Mouse (Mus musculus) limb, embryonic 12.5 days (tissue): ENCODE measurements around the gene Ankrd7. TPM values are rescaled to one million over a fixed set of nuclear protein-coding genes. Genes with fewer than 3 reads are reported as not detected.

ENCODE experiments used
- ATAC-seq: fragments of 200-750 bp; cut with Nextera tagmentation; 2 replicates; pipeline ENCODE4 v1.8.0; 2017; ENCODE audit warnings: low read depth, moderate TSS enrichment; ENCODE audit not compliant: insufficient number of reproducible peaks, insufficient read depth, low FRiP score, low TSS enrichment
- H3K27ac ChIP-seq: fragments of 300-500 bp; sonication (generic); 2 replicates; pipeline ENCODE4 v1.5.1; 2016; ENCODE audit warnings: mild to moderate bottlenecking, moderate library complexity
- H3K27me3 ChIP-seq: fragments of 300-500 bp; sonication (generic); 2 replicates; pipeline ENCODE4 v1.6.1; 2016; ENCODE audit warnings: mild to moderate bottlenecking, moderate library complexity
- H3K36me3 ChIP-seq: fragments of 300-500 bp; sonication (generic); 2 replicates; pipeline ENCODE4 v1.6.1; 2016; ENCODE audit warnings: mild to moderate bottlenecking, moderate library complexity
- H3K4me1 ChIP-seq: fragments of 300-500 bp; sonication (generic); replicated peaks from 2 replicates; pipeline ENCODE4 v1.6.1; 2016
- H3K4me2 ChIP-seq: fragments of 300-500 bp; sonication (generic); 2 replicates; pipeline ENCODE4 v1.6.1; 2016; ENCODE audit warnings: mild to moderate bottlenecking, moderate library complexity
- H3K4me3 ChIP-seq: fragments of 300-500 bp; sonication (generic); replicated peaks from 2 replicates; pipeline ENCODE4 v1.5.1; 2016; ENCODE audit warnings: mild to moderate bottlenecking
- H3K9ac ChIP-seq: fragments of 300-500 bp; sonication (generic); replicated peaks from 2 replicates; pipeline ENCODE4 v1.6.1; 2016; ENCODE audit warnings: mild to moderate bottlenecking, moderate library complexity
- H3K9me3 ChIP-seq: fragments of 300-500 bp; sonication (generic); 2 replicates; pipeline ENCODE4 v1.6.1; 2016; ENCODE audit warnings: mild to moderate bottlenecking, moderate library complexity
- WGBS: fragments of 180-500 bp; shearing (Covaris S2); methylation state at CpG from one replicate; pipeline ENCODE4 v1.1.7; 2016; 5-methylcytosine and 5-hydroxymethylcytosine counted together
- polyA plus RNA-seq: library from polyadenylated mRNA; unstranded; fragments of >200 nt; fragmentation: Nextera tagmentation; extraction: Ambion mirVana; gene quantifications from 2 replicates; pipeline ENCODE4 v1.2.1, GENCODE M21; 2016

Gene Ankrd7
- polyA plus RNA-seq, 1 experiment from 2014 or later: 0.41 TPM

DNA sequence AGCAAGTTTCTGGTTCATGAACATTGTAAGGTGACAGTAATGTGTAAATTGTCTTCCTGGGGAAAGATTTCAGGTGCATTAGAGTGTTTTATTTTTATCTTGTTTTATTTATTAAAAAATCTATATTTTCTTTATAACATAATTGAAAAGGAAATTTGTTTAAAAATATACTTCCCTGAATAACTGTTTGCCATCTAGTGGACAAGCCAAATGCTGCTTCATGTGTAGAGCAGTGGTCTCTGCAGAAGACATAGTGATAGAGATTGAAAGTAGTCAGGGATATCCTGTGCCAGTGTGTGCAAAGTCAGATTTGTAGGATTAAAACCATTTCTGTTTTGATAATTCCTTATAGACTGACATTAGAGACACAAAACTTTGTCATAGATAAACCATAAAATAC is 28.0 kb downstream of the Ankrd7 start:
- H3K27ac ChIP-seq: no peak overlapping the region
- H3K36me3 ChIP-seq: no peaks in the 10 kb centered on the region
- H3K9ac ChIP-seq: no peak overlapping the region
- ATAC-seq: no peak
- H3K4me1 ChIP-seq: no peaks in the 10 kb centered on the region
- no peak overlapping the region for H3K4me2 ChIP-seq
- H3K27me3 ChIP-seq: no peaks in the 10 kb centered on the region
- H3K9me3 ChIP-seq: no peaks in the 10 kb centered on the region
- H3K4me3 ChIP-seq: no peak overlapping the region

DNA sequence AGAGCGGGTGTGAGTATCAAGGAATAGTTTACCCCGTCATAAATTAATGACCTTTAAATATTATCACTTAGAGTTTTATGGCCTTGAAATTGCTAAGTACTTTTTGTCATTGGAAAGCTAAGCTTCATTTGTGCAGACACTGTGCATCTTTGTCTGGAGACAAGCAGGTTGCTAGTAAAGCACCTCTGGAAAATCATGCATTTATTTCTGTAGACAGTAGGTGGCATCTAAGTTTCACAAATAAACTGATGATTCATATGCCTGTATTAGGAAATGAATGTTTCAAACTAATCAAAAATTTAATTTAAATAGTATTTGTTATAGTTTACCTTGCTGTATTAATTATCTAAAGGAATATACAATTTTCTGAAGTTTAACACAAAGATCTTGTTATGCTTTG is 41.1 kb downstream of the Ankrd7 start:
- H3K9ac ChIP-seq: no peak overlapping the region
- no peaks in the 10 kb centered on the region for H3K27me3 ChIP-seq
- H3K4me1 ChIP-seq: no peaks in the 10 kb centered on the region
- no peak overlapping the region for H3K27ac ChIP-seq
- ATAC-seq: no peak
- no peaks in the 10 kb centered on the region for H3K36me3 ChIP-seq
- WGBS: 73% methylated on average over 2 of the region's 2 CpGs
- no peak overlapping the region for H3K4me2 ChIP-seq
- no peak overlapping the region for H3K4me3 ChIP-seq
- H3K9me3 ChIP-seq: no peaks in the 10 kb centered on the region

DNA sequence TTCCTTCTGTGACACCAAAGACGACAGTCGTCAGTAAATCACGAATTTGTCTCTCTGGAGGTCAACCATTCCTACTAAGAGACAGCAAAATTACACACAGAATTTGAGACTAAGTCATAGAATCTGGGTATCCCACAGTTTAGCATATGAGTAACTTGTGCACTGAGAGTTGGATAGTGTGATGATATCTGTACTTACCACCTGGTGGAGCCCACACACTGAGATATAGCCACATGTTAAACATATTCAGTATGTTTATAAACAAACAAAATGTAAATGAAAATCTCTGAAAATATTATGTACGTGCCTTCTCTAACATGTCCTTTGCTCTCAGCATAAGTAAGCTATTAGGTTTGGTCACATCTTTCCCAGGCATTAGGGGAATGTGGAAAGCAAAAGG is 47.1 kb downstream of the Ankrd7 start:
- Histone ChIP-seq H3K27ac (no peak overlapping the region), H3K27me3 (no peaks in the 10 kb centered on the region)

DNA sequence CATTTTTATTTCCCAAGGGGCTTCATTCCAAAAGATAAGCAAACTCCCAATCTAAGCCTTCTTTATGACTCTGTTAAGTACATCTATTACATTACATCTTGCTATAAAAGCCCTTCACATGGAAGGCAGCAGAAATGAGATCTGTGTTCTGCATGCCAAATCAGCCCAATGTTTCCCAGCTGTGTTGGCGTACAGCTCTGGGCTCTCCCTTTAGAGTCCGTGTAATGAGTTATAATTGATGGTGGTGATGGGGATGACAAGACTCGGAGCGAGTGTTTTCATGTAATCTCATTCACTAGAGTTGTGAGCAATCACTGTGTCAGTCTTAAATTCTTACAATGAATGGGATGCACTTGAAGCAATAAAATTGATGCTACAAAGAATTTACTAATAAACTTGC is 49.9 kb downstream of the Ankrd7 start:
- H3K9ac ChIP-seq: no peak overlapping the region
- WGBS: 60% methylated on average over 4 of the region's 4 CpGs
- no peak overlapping the region for H3K4me2 ChIP-seq
- H3K27me3 ChIP-seq: no peaks in the 10 kb centered on the region
- no peaks in the 10 kb centered on the region for H3K9me3 ChIP-seq
- H3K36me3 ChIP-seq: no peaks in the 10 kb centered on the region
- ATAC-seq: no peak
- no peaks in the 10 kb centered on the region for H3K4me1 ChIP-seq
- H3K27ac ChIP-seq: no peak overlapping the region
- no peak overlapping the region for H3K4me3 ChIP-seq

More for the DNA sequence above, 47.1 kb downstream of the Ankrd7 start:
- H3K4me3 ChIP-seq: no peak overlapping the region
- no peak for ATAC-seq
- no peaks in the 10 kb centered on the region for H3K4me1 ChIP-seq
- no peak overlapping the region for H3K4me2 ChIP-seq
- no peak overlapping the region for H3K9ac ChIP-seq
- H3K9me3 ChIP-seq: no peaks in the 10 kb centered on the region
- H3K36me3 ChIP-seq: no peaks in the 10 kb centered on the region
- WGBS: 89% methylated on average over 4 of the region's 4 CpGs

DNA sequence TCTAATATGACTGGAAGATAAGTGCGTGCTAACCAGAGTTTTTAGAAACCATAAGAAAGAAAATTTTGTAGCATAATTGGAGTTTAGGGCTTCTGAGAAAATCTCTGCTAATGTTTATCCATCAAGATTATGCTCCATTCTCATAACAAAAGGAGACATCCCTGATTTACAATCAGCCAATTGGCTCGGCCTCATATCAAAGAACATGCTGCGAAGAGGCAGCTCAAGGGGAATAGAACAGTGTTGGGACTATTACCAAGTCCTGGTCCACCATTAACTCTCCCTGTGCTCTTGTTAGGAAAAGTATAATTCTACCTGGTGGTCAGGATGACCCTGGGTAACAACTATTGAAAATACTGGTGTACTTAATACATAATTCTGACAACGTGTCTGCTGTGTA is 50.4 kb downstream of the Ankrd7 start:
- WGBS: 86% methylated on average over 4 of the region's 4 CpGs
- no peak for ATAC-seq

More for the DNA sequence above, 50.4 kb downstream of the Ankrd7 start:
- Histone ChIP-seq H3K4me1 (no peaks in the 10 kb centered on the region), H3K4me2 (no peak overlapping the region), H3K4me3 (no peak overlapping the region), H3K36me3 (no peaks in the 10 kb centered on the region), H3K27ac (no peak overlapping the region), H3K9me3 (no peaks in the 10 kb centered on the region), H3K9ac (no peak overlapping the region), H3K27me3 (no peaks in the 10 kb centered on the region)

Other genes starting within 250 kb of the Ankrd7 start
- 220 and 222 TPM in 2 replicates for gene Lsm8, start 17.7 kb upstream of the Ankrd7 start, polyA plus RNA-seq